Mouse (Mus musculus) kidney, postnatal 0 days (tissue): ENCODE data around the gene Pigc. TPM values are rescaled to one million over a fixed set of nuclear protein-coding genes. Genes with fewer than 3 reads are reported as not detected.

Experiments
- ATAC-seq: fragments of 200-750 bp; cut with Nextera tagmentation; replicated peaks from 2 replicates; pipeline ENCODE4 v1.8.0; 2017; ENCODE audit warnings: low read depth, moderate number of reproducible peaks, moderate TSS enrichment, moderate library complexity; ENCODE audit not compliant: low FRiP score
- DNase-seq: peaks from one replicate; pipeline ENCODE4 v3.0.0-alpha.2; 2016; ENCODE audit warnings: low spot score
- H3K27ac ChIP-seq: fragments of 300-500 bp; sonication (generic); 2 replicates; pipeline ENCODE4 v1.5.1; 2014; ENCODE audit warnings: mild to moderate bottlenecking
- H3K27me3 ChIP-seq: fragments of 300-500 bp; sonication (generic); 2 replicates; pipeline ENCODE4 v1.6.1; 2014; ENCODE audit warnings: low read length, mixed read lengths; ENCODE audit not compliant: insufficient read depth
- H3K36me3 ChIP-seq: fragments of 300-500 bp; sonication (generic); 2 replicates; pipeline ENCODE4 v1.6.1; 2014; ENCODE audit warnings: low read length, mixed read lengths; ENCODE audit not compliant: insufficient read depth
- H3K4me1 ChIP-seq: fragments of 300-500 bp; sonication (generic); replicated peaks from 2 replicates; pipeline ENCODE4 v1.6.1; 2014; ENCODE audit warnings: antibody characterized with exemption, low read length, mixed read lengths; ENCODE audit not compliant: insufficient read depth
- H3K4me2 ChIP-seq: fragments of 300-500 bp; sonication (generic); 2 replicates; pipeline ENCODE4 v1.6.1; 2014; ENCODE audit warnings: mild to moderate bottlenecking, low read length, moderate library complexity, mixed read lengths
- H3K4me3 ChIP-seq: fragments of 300-500 bp; sonication (generic); replicated peaks from 2 replicates; pipeline ENCODE4 v1.5.1; 2014; ENCODE audit warnings: low read depth, low read length
- H3K9ac ChIP-seq: fragments of 300-500 bp; sonication (generic); 2 replicates; pipeline ENCODE4 v1.6.1; 2014; ENCODE audit warnings: low read depth, low read length
- H3K9me3 ChIP-seq: fragments of 300-500 bp; sonication (generic); replicated peaks from 2 replicates; pipeline ENCODE4 v1.6.1; 2016; ENCODE audit warnings: low read length, inconsistent platforms, mixed read lengths
- CTCF ChIP-seq: IDR thresholded peaks from 2 replicates; pipeline ENCODE4 v1.5.1; 2016; ENCODE audit warnings: antibody characterized with exemption, low read depth, mild to moderate bottlenecking, moderate library complexity
- WGBS: fragments of 180-500 bp; shearing (Covaris S2); extraction: QIAGEN DNeasy Blood & Tissue Kit; methylation state at CpG from one replicate; pipeline ENCODE4 v1.1.7; 2014; 5-methylcytosine and 5-hydroxymethylcytosine counted together
- polyA plus RNA-seq: library from polyadenylated mRNA; unstranded; fragments of >200 nt; fragmentation: Nextera tagmentation; extraction: Ambion mirVana; gene quantifications from 2 replicates; pipeline ENCODE4 v1.2.1, GENCODE M21; 2015

Pigc gene
- polyA plus RNA-seq, 1 experiment from 2014 or later: 43.7 TPM

DNA sequence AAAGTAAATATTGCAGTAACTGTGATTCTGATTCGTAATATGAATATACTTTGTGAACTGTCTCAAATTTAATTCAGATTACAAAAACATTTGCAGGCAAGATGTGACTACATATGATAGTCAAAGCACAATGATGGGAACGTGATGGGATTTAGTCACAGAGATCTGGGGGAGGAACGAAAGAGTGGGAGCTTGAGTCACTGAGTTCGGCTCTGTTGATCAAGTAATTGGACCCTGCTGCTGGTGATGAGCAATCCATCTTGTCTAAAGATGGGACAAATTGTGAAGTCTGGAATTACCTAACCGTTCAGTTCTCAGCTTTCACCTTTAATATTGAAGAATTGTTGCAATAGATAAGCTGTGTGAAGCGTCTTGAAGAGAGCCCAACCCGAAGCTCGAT is 3.2 kb downstream of the Pigc start:
- H3K36me3 ChIP-seq: no peaks in the 10 kb centered on the region
- DNase-seq: peak; percentile 61
- H3K27me3 ChIP-seq: no peaks in the 10 kb centered on the region
- no peak overlapping the region for H3K4me2 ChIP-seq
- TF ChIP-seq CTCF: no peak
- ATAC-seq: no peak
- no peaks in the 10 kb centered on the region for H3K9me3 ChIP-seq
- peaks cover 27% of the 10 kb centered on the region for H3K4me1 ChIP-seq
- no peak overlapping the region for H3K27ac ChIP-seq
- no peak overlapping the region for H3K4me3 ChIP-seq
- H3K9ac ChIP-seq: no peak overlapping the region
- WGBS: 50% methylated on average over 8 of the region's 8 CpGs

- Histone ChIP-seq H3K9ac (no peak overlapping the region), H3K4me1 (peaks cover 18% of the 10 kb centered on the region; the same call in 1 of the 2 replicates), H3K27me3 (no peaks in the 10 kb centered on the region), H3K4me2 (no peak overlapping the region), H3K36me3 (no peaks in the 10 kb centered on the region), H3K9me3 (no peaks in the 10 kb centered on the region), H3K4me3 (no peak overlapping the region), H3K27ac (0 out of 2 replicates have a peak overlapping the region, but pooled peaks have one; percentile 16)
- TF ChIP-seq CTCF: peak; percentile 99
- DNase-seq (peak; percentile 95), ATAC-seq (peak; percentile 64)
- 37% methylated on average over 16 of the region's 16 CpGs for WGBS
Observed at GRCm38 (mm10) chr1:161976255-161977182, 7.5 kb downstream of the Pigc start.

GRCm38 (mm10) chr1:161977331-161977730 is 8.3 kb downstream of the Pigc start:
- TF ChIP-seq CTCF: no peak
- H3K9me3 ChIP-seq: no peaks in the 10 kb centered on the region
- WGBS: 48% methylated on average over 4 of the region's 4 CpGs
- peaks cover 18% of the 10 kb centered on the region; the same call in 1 of the 2 replicates for H3K4me1 ChIP-seq
- H3K36me3 ChIP-seq: no peaks in the 10 kb centered on the region
- DNase-seq: no peak
- no peak overlapping the region for H3K4me2 ChIP-seq
- H3K4me3 ChIP-seq: no peak overlapping the region
- H3K27ac ChIP-seq: no peak overlapping the region
- no peak for ATAC-seq
- no peaks in the 10 kb centered on the region for H3K27me3 ChIP-seq
- no peak overlapping the region for H3K9ac ChIP-seq

GRCm38 (mm10) chr1:161978173-161978700 is 9.3 kb downstream of the Pigc start:
- ATAC-seq: no peak
- DNase-seq: no peak
- no peaks in the 10 kb centered on the region for H3K9me3 ChIP-seq
- no peak overlapping the region for H3K4me3 ChIP-seq
- WGBS: 90% methylated on average over 5 of the region's 5 CpGs
- H3K27me3 ChIP-seq: no peaks in the 10 kb centered on the region
- H3K36me3 ChIP-seq: no peaks in the 10 kb centered on the region
- TF ChIP-seq CTCF: no peak
- peaks cover 18% of the 10 kb centered on the region; the same call in 1 of the 2 replicates for H3K4me1 ChIP-seq
- no peak overlapping the region for H3K27ac ChIP-seq
- H3K4me2 ChIP-seq: no peak overlapping the region
- no peak overlapping the region for H3K9ac ChIP-seq

DNA sequence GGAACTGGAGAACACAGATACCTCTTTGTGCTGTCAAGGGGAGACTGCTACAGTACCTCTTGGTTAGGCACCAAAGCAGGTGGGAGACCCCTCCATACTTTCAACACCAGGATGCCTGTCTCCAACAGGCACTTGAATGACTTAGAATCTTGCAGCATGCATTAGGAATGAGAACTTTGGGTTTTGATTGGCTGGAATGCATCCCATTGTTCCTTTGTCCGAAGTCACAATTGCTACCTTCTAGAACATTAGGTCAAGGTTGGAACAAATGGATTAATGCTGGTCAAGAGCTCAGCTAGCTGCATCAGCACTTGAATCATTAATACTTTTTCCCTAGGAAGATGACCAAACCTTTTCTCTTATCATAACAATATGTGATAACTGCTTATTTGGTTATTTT is 10.6 kb downstream of the Pigc start, which contains the start of gene 4930558K02Rik:
TSS of gene 4930558K02Rik (minus strand) at position 101 of the 400 bp plus-strand sequence.
- H3K27ac ChIP-seq: no peak within 1 kb of the TSS
- no peak within 1 kb of the TSS for H3K9ac ChIP-seq
- no peak within 1 kb of the TSS for H3K4me3 ChIP-seq
- 66% methylated on average over 1 of the region's 1 CpGs for WGBS
- no peaks in the 10 kb centered on the region for H3K27me3 ChIP-seq
- H3K4me2 ChIP-seq: no peak within 1 kb of the TSS
- ATAC-seq: no peak
- H3K9me3 ChIP-seq: no peaks in the 10 kb centered on the region
- no peaks in the 10 kb centered on the region for H3K36me3 ChIP-seq
- H3K4me1 ChIP-seq: peaks cover 9% of the 10 kb centered on the region; the same call in 1 of the 2 replicates
- no peak for TF ChIP-seq CTCF
- no peak for DNase-seq

DNA sequence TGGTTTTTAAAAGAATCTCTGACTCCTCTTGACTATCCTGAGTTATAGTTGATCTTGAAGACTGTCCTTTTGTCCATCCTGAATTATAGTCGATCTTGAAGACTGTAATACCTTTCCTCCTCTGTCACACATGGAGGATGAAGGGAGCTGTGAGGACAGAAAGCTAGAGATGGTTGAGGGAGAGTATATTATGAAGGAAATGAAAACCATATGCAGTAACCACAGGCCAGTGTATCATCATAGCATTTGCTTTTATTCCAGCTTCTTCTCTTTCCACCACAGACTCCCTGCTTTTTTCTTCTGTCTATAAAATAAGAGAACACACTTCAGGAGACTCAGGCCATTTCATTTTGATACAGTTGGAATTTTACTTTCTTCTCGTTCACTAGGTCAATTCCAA is 11.1 kb downstream of the Pigc start:
- H3K4me1 ChIP-seq: 0 out of 2 replicates have a peak, but pooled peaks cover 9% of the 10 kb centered on the region
- no peak overlapping the region for H3K9ac ChIP-seq
- H3K4me2 ChIP-seq: no peak overlapping the region
- H3K9me3 ChIP-seq: no peaks in the 10 kb centered on the region
- no peak overlapping the region for H3K4me3 ChIP-seq
- H3K36me3 ChIP-seq: no peaks in the 10 kb centered on the region
- DNase-seq: no peak
- WGBS: 75% methylated on average over 2 of the region's 2 CpGs
- H3K27ac ChIP-seq: no peak overlapping the region
- no peak for TF ChIP-seq CTCF
- H3K27me3 ChIP-seq: no peaks in the 10 kb centered on the region
- ATAC-seq: no peak
